Mouse (Mus musculus) right cerebral cortex, postnatal 10 days (tissue): ENCODE results near the gene Rab20.

ENCODE experiments used
- DNase-seq, 2 experiments: peaks; one replicate each; pipeline ENCODE4 v3.0.0; 2021; ENCODE audit warnings: low spot score in 2 of 2

Rab20 gene

DNA sequence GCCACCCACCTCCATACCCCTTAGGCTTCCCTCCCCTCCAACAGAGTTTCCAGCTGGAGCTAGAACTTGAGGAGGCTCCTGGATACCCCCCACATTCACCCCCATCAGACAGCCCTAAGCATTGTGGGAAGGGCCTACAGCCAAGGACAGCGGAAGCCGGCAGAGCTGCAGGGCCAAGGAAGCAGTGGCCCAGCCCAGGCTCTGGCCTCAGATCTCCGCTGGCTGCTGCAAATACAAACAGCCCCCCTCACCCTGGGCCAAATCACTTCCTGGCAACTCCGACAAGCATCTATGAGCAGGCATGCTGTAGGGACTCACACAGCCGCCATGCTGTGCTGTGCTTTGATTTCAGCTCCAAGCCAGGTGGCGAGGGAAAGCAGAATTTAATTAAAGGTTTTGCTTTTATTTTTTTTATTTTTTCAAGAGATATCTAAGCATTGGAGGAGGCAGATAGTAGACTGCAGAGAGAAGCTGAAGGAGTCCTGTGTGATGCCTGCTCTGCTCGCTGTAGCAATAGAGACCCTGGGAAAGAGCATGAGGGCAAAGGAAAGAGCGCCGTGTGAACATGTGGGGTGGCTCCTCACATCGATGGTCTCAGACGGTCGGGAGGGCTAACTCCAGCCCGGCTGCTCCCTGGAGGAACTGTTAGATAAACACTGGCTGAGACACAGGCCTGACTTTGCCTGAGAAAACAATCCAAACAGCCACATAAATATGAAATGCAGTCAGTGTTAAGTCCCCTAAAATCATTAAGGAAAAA is 72.6 kb downstream of the Rab20 start:
- peak; percentile 79 to 87 for DNase-seq

DNA sequence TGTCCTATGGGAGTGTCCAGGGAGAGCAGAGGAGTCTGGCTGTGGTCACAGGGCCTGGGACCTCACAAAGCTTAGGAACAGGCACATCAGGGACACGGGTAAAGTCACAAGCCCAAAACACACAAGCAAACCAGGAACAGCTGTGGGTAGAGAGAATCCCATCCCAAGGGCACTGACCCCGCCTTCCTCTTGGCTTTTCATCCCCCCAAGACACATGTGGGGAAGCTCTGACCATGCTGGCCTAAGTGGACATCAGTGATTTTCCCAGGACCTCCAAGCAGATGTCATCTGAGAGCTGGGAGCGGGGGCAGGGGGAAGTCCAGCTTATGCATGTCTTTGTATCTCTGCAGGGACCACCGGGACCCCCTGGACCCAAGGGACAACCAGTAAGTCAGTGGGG is 73.9 kb downstream of the Rab20 start:
- no peak for DNase-seq

DNA sequence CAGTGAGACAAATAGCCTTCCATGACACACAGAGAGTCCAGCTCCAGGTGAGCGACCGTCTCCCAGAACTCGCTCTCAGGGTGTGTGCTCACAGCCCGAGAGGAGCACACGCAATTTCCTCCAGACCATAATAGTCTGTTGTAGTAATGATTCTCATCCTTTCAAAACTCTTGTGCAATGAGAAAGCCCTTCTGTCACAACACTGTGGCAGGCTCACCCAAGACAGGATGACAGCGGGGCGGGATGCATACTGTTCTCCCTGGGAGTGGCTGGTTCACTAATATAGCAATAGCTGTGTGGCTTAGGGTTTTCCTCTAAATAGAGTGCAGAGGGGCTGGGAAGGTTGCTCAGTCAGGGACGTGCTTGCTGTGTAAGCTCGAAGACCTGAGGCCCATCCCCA is 74.7 kb downstream of the Rab20 start:
- DNase-seq, result no peak
